Mouse (Mus musculus) heart, adult 2 months (tissue): ENCODE measurements at regions not wholly inside any gene's neighbourhood (a gene's known extent, or its start where the extent isn't known, plus 50 kb on each side); places are given as distances from the start of the nearest gene placed in this dataset.

Source experiments
- DNase-seq, 2 experiments: peaks; one replicate each; pipeline ENCODE4 v3.0.0; 2021
- H3K27ac ChIP-seq: fragments of 200-600 bp; 2 replicates; pipeline ENCODE4 v1.8.1; 2022
- H3K27me3 ChIP-seq: fragments of 200-500 bp; 2 replicates; pipeline ENCODE4 v1.6.1; 2012; ENCODE audit warnings: mild to moderate bottlenecking, low read length, inconsistent platforms, mixed read lengths; ENCODE audit not compliant: control insufficient read depth, insufficient read depth
- H3K36me3 ChIP-seq: fragments of 200-500 bp; 2 replicates; pipeline ENCODE4 v1.6.1; 2012; ENCODE audit warnings: low read length, inconsistent platforms; ENCODE audit not compliant: control insufficient read depth, insufficient read depth
- H3K4me1 ChIP-seq: fragments of 200-500 bp; 2 replicates; pipeline ENCODE4 v1.6.1; 2011; ENCODE audit warnings: low read length; ENCODE audit not compliant: control insufficient read depth, insufficient read depth
- H3K4me3 ChIP-seq: fragments of 200-600 bp; 2 replicates; pipeline ENCODE4 v1.8.1; 2022
- H3K79me2 ChIP-seq: fragments of 200-500 bp; replicated peaks from 2 replicates; pipeline ENCODE4 v1.6.1; 2012; ENCODE audit warnings: mild to moderate bottlenecking, inconsistent platforms, low read length, moderate library complexity, mixed read lengths; ENCODE audit not compliant: control insufficient read depth, insufficient read depth
- H3K9ac ChIP-seq: fragments of 200-500 bp; 2 replicates; pipeline ENCODE4 v1.6.1; 2012; ENCODE audit warnings: low read depth, mild to moderate bottlenecking, control low read depth, inconsistent platforms, low read length, mixed read lengths
- CTCF ChIP-seq: fragments of 200-600 bp; IDR thresholded peaks from 2 replicates; pipeline ENCODE4 v1.8.1; 2022; ENCODE audit warnings: antibody characterized with exemption, mild to moderate bottlenecking, moderate library complexity
- EP300 ChIP-seq: fragments of 200-500 bp; IDR thresholded peaks from 2 replicates; pipeline ENCODE4 v1.6.1; 2011; ENCODE audit warnings: low read depth, low read length, control low read depth; ENCODE audit not compliant: insufficient read depth
- POLR2A ChIP-seq: fragments of 200-500 bp; IDR thresholded peaks from 2 replicates; pipeline ENCODE4 v1.6.1; 2011; ENCODE audit warnings: mild to moderate bottlenecking, low read depth, low read length, control low read depth; ENCODE audit not compliant: insufficient read depth
- WGBS: fragments of 180-500 bp; shearing (Covaris S2); methylation state at CpG from one replicate; pipeline ENCODE4 v1.1.7; 2018; 5-methylcytosine and 5-hydroxymethylcytosine counted together
- intact Hi-C: fragments of 180-260 bp; cut with DNase I; formaldehyde crosslinking; loops from one replicate; pipeline ENCODE4 v1.15.1; 2025

DNA sequence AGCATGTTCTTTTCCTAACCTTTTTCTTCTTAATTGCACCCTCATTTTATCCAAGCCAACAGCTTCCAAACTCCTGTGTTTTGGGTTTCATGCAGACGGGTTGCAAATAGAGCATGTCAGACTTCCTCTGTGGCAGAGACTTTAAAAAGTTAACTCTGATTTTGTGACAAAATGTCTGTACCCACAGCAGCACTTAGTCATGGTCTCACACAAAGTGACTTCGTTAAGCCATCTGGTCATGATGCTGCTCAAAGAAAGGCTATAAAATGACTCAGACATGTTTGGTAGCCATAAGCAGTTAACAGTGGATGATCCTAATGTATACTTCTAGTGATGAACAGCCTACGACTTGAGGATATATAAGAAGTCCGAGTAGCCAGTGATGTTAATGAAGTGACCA is 255.5 kb downstream of the Wdr20rt start:
- 81% methylated on average over 4 of the region's 4 CpGs for WGBS

DNA sequence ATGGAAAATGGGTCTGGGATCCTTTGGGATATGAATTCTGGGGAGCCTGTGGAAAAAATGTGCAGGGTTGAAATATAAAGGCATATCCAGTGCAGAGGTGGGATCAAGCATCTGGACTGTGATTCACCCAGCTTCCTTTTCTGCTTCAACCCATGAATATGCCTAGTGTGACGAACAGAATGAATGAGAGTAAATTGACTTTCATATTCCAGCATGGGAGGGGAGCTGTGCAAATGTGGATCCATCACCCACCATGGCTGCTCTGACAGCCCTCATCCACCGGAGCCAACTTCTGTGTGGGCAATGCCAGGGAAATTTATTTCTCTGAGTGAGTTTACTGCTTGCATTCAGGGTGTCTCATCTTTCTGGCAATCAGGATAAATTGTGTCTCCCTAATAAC is 265.8 kb downstream of the Wdr20rt start:
- TF ChIP-seq POLR2A, result no peak
- no peak for TF ChIP-seq EP300
- TF ChIP-seq CTCF, result no peak
- Histone ChIP-seq H3K4me3 (no peak overlapping the region), H3K36me3 (no peaks in the 10 kb centered on the region), H3K79me2 (no peaks in the 10 kb centered on the region), H3K4me1 (no peaks in the 10 kb centered on the region), H3K9ac (no peak overlapping the region), H3K27me3 (no peaks in the 10 kb centered on the region), H3K27ac (no peak overlapping the region)
- intact Hi-C loops, result no loop called here
- DNase-seq, result no peak
- WGBS, result 72% methylated on average over 2 of the region's 2 CpGs

More for the DNA sequence above, 255.5 kb downstream of the Wdr20rt start:
- no peaks in the 10 kb centered on the region for H3K27me3 ChIP-seq
- no peak overlapping the region for H3K9ac ChIP-seq
- DNase-seq, result no peak
- intact Hi-C loops, result no loop called here
- H3K4me3 ChIP-seq, result no peak overlapping the region
- no peaks in the 10 kb centered on the region for H3K36me3 ChIP-seq
- H3K79me2 ChIP-seq, result no peaks in the 10 kb centered on the region
- TF ChIP-seq CTCF (no peak), POLR2A (no peak), EP300 (no peak)
- no peaks in the 10 kb centered on the region for H3K4me1 ChIP-seq
- no peak overlapping the region for H3K27ac ChIP-seq

DNA sequence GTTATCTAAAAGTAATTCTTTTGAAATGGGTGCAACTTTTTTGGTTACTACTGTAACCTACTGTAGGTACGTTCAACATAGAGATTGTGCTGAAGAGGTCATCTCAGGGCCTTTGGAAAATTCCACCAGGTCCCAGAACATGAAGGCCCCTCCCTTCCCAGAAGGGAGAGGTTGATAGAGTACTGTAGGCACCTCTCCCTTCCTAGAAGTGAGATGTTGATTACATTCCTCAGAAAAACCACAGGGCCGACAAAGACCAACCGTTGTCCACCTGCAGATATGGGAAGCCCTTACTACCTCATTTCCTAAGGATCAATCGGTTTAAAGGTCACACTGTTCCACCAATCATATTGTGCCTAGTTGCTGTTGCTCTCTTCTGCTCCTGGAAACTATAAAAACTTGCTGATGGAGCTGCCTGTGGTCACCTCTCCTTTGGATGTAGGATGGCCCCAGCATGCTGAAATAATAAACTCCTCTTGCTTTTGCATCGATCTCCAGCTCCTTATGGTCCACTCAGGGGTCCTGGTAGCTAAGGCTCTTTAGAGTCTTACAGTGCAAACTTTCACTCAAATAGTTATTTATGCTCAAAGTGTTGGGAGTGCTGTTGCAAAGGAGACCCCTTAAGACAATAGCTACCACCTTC is 269.2 kb downstream of the Wdr20rt start:
- WGBS, result 79% methylated on average over 5 of the region's 5 CpGs
- no peak for TF ChIP-seq EP300
- no peak for DNase-seq
- H3K9ac ChIP-seq, result no peak overlapping the region
- H3K4me1 ChIP-seq, result no peaks in the 10 kb centered on the region
- intact Hi-C loops, result no loop called here
- H3K4me3 ChIP-seq, result no peak overlapping the region
- no peak overlapping the region for H3K27ac ChIP-seq
- no peaks in the 10 kb centered on the region for H3K79me2 ChIP-seq
- H3K27me3 ChIP-seq, result no peaks in the 10 kb centered on the region
- H3K36me3 ChIP-seq, result no peaks in the 10 kb centered on the region

DNA sequence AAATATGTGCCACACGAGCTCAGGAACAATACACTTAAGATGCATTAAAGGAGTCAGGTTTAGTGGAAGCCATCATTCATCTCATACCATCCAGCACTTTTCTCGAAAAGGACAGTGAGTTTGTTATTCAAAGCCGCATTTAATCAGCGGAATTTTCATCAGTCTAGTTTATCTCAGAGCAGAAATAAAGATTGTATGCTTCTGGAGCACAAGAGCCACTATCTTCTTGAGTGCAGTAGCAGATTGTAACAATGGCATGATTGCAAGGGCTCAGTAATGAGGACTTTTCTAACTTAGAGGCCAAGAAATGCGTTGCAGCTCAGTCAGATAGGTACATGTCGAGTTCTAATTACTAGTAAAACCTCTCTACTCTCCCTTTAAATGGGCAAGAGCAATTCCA is 271.3 kb downstream of the Wdr20rt start:
- DNase-seq, result no peak
- TF ChIP-seq CTCF (no peak), POLR2A (no peak), EP300 (no peak)
- no peak overlapping the region for H3K4me3 ChIP-seq
- no peaks in the 10 kb centered on the region for H3K36me3 ChIP-seq
- no peaks in the 10 kb centered on the region for H3K79me2 ChIP-seq
- intact Hi-C loops, result no loop called here
- H3K4me1 ChIP-seq, result no peaks in the 10 kb centered on the region
- no peak overlapping the region for H3K27ac ChIP-seq
- no peak overlapping the region for H3K9ac ChIP-seq
- no peaks in the 10 kb centered on the region for H3K27me3 ChIP-seq
- WGBS, result 55% methylated on average over 6 of the region's 6 CpGs

DNA sequence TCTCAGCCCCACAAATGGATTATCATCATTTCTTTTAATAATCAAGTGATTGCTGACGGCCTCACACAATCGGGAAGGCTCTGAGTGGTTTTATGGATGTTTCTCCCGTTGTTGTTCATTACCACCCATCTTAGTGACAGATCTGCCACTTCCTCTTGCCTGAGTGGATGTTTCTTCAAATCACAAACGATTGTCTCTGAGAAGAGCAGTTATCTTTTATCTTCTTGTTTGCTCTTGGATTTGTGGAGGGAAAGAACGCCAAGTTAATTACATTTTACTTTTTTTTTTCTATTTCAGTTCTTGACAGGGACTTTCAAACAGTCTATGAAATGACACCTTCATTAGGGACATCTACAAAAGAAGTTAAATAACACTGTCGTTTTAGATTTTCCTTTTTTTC is 272.3 kb downstream of the Wdr20rt start:
- intact Hi-C loops, result no loop called here
- Histone ChIP-seq H3K27me3 (no peaks in the 10 kb centered on the region), H3K79me2 (no peaks in the 10 kb centered on the region), H3K27ac (no peak overlapping the region), H3K4me3 (no peak overlapping the region), H3K4me1 (no peaks in the 10 kb centered on the region), H3K36me3 (no peaks in the 10 kb centered on the region), H3K9ac (no peak overlapping the region)
- WGBS, result 56% methylated on average over 6 of the region's 6 CpGs
- TF ChIP-seq CTCF (no peak), EP300 (no peak)
- DNase-seq, result no peak

DNA sequence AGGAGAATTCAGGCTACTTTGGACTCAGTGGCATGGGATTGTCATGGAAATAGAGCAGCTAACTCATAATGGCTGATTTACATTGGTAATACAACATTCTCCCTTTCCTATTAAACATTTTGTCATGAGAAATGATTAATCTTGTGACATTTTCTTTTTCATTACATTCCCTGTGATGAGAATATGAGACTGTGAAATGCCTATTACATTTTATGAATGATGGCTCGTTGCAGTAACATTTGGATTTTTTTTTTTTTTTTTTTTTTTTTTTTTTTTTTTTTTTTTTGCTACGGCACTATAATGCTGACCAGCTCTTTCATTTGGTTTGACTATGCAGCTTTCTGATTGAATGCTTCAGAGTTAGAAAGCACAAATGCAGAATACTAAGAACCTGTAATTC is 276.1 kb downstream of the Wdr20rt start:
- DNase-seq, result no peak
- intact Hi-C loops, result no loop called here
- no peak overlapping the region for H3K4me3 ChIP-seq
- no peaks in the 10 kb centered on the region for H3K4me1 ChIP-seq
- H3K36me3 ChIP-seq, result no peaks in the 10 kb centered on the region
- 68% methylated on average over 2 of the region's 2 CpGs for WGBS
- TF ChIP-seq POLR2A, result no peak
- no peak for TF ChIP-seq CTCF
- no peak for TF ChIP-seq EP300
- no peaks in the 10 kb centered on the region for H3K79me2 ChIP-seq
- no peak overlapping the region for H3K9ac ChIP-seq
- no peak overlapping the region for H3K27ac ChIP-seq
- no peaks in the 10 kb centered on the region for H3K27me3 ChIP-seq
